Mouse (Mus musculus): ENCODE data around the gene Slamf6.

DNA sequence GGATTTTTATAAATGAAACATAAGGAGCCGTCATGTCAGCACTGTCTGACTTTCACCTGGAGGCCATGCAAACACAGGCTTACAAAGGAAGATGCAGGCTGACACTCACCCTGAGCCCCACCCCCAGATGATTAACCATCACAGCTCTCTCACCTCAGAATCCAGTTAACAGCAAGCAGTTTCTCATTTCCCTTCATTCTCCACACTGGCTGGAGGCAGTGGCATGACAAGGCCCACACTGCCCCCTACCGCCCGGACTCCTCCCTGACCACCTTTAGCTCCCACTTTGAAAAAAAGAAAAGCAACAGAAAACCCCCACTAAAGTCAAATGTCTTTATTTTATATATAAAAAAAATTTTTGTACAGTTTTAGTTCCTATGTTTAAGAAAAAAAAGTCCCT is 83.3 kb downstream of the Slamf6 start:
- TF ChIP-seq POLR2A (IDR thresholded peaks at IDR 0.05; ENCODE audit: low read depth, low read length) (no peak), CTCF (IDR thresholded peaks at IDR 0.05; ENCODE audit: extremely low read depth, insufficient read depth, insufficient read length, insufficient replicate concordance) (peak; percentile 86)

All from spleen, adult 2 months (tissue).